Mouse (Mus musculus) neural tube, embryonic 11.5 days (tissue): ENCODE results near the gene Cby3. TPM values are rescaled to one million over a fixed set of nuclear protein-coding genes. Genes with fewer than 3 reads are reported as not detected.
A peak's percentile ranks its signal among the peaks of the same experiment; 100 is the strongest.
"Not testable (repeated sequence)": the region's sequence is repeated elsewhere in the genome, so short reads cannot be mapped to it uniquely, and the experiment has no call there.

Source experiments
- ATAC-seq: fragments of 200-750 bp; cut with Nextera tagmentation; 2 replicates; pipeline ENCODE4 v1.8.0; 2017; ENCODE audit warnings: moderate number of reproducible peaks, mild to moderate bottlenecking, moderate TSS enrichment, moderate library complexity; ENCODE audit not compliant: insufficient read depth, low FRiP score, low TSS enrichment
- DNase-seq: peaks from one replicate; pipeline ENCODE4 v3.0.0-alpha.2; 2015; ENCODE audit warnings: low spot score
- H3K27ac ChIP-seq: fragments of 300-500 bp; sonication (generic); 2 replicates; pipeline ENCODE4 v1.5.1; 2014; ENCODE audit warnings: low read depth, mild to moderate bottlenecking, low read length
- H3K27me3 ChIP-seq: fragments of 300-500 bp; sonication (generic); 2 replicates; pipeline ENCODE4 v1.6.1; 2014; ENCODE audit warnings: mild to moderate bottlenecking, low read length, mixed read lengths; ENCODE audit not compliant: control insufficient read depth, insufficient read depth
- H3K36me3 ChIP-seq: fragments of 300-500 bp; sonication (generic); 2 replicates; pipeline ENCODE4 v1.6.1; 2014; ENCODE audit warnings: mild to moderate bottlenecking, low read length, moderate library complexity, mixed read lengths; ENCODE audit not compliant: control insufficient read depth, insufficient read depth
- H3K4me1 ChIP-seq: fragments of 300-500 bp; sonication (generic); 2 replicates; pipeline ENCODE4 v1.6.1; 2014; ENCODE audit warnings: low read length, mixed read lengths; ENCODE audit not compliant: control insufficient read depth, insufficient read depth
- H3K4me2 ChIP-seq: fragments of 300-500 bp; sonication (generic); 2 replicates; pipeline ENCODE4 v1.6.1; 2014; ENCODE audit warnings: low read depth, mild to moderate bottlenecking, moderate library complexity
- H3K4me3 ChIP-seq: fragments of 300-500 bp; sonication (generic); 2 replicates; pipeline ENCODE4 v1.5.1; 2014; ENCODE audit warnings: low read depth, low read length
- H3K9ac ChIP-seq: fragments of 300-500 bp; sonication (generic); 2 replicates; pipeline ENCODE4 v1.6.1; 2014; ENCODE audit warnings: mild to moderate bottlenecking, low read length
- H3K9me3 ChIP-seq: fragments of 300-500 bp; sonication (generic); 2 replicates; pipeline ENCODE4 v1.6.1; 2016; ENCODE audit warnings: low read length; ENCODE audit not compliant: control insufficient read depth
- WGBS: fragments of 180-500 bp; shearing (Covaris S2); extraction: QIAGEN DNeasy Blood & Tissue Kit; methylation state at CpG from one replicate; pipeline ENCODE4 v1.1.7; 2014; 5-methylcytosine and 5-hydroxymethylcytosine counted together
- polyA plus RNA-seq: library from polyadenylated mRNA; unstranded; fragments of >200 nt; fragmentation: Nextera tagmentation; extraction: Ambion mirVana; gene quantifications from 2 replicates; pipeline ENCODE4 v1.2.1, GENCODE M21; 2014

Gene Cby3
- not detected in 2 replicates for polyA plus RNA-seq

- no peak within 1 kb of the TSS for H3K9ac ChIP-seq
- no peak within 1 kb of the TSS for H3K27ac ChIP-seq
- ATAC-seq (no peak), DNase-seq (no peak)
- no peaks in the 10 kb centered on the region for H3K36me3 ChIP-seq
- no peaks in the 10 kb centered on the region; the same call in 1 of the 2 replicates for H3K27me3 ChIP-seq
- no peaks in the 10 kb centered on the region for H3K4me1 ChIP-seq
- H3K9me3 ChIP-seq: no peaks in the 10 kb centered on the region
- H3K4me2 ChIP-seq: no peak within 1 kb of the TSS
- no peak within 1 kb of the TSS for H3K4me3 ChIP-seq
These were observed at the start of gene Cby3 for GRCm38 (mm10) chr11:50354162-50354561. Gene Cby3 (plus strand): TSS chr11:50354462.

- DNase-seq: no peak
- WGBS: 87% methylated on average over 2 of the region's 2 CpGs
- Histone ChIP-seq H3K4me2 (no peak overlapping the region), H3K4me3 (no peak overlapping the region), H3K27me3 (no peaks in the 10 kb centered on the region), H3K9ac (no peak overlapping the region), H3K9me3 (no peaks in the 10 kb centered on the region), H3K4me1 (no peaks in the 10 kb centered on the region), H3K36me3 (peaks cover 6% of the 10 kb centered on the region), H3K27ac (no peak overlapping the region)
- ATAC-seq: no peak
These were observed 41.5 kb upstream of the Cby3 start for GRCm38 (mm10) chr11:50312803-50313202.

GRCm38 (mm10) chr11:50319343-50319742 is 34.9 kb upstream of the Cby3 start:
- DNase-seq, H3K36me3 ChIP-seq, H3K4me2 ChIP-seq, H3K9me3 ChIP-seq, H3K4me1 ChIP-seq, ATAC-seq, H3K27ac ChIP-seq, H3K9ac ChIP-seq, H3K4me3 ChIP-seq, H3K27me3 ChIP-seq: not testable (repeated sequence)
- WGBS: 91% methylated on average over 4 of the region's 4 CpGs

- no peaks in the 10 kb centered on the region for H3K27me3 ChIP-seq
- no peak for DNase-seq
- H3K4me2 ChIP-seq: no peak overlapping the region
- ATAC-seq: no peak
- H3K36me3 ChIP-seq: peaks cover 2% of the 10 kb centered on the region; the same call in 1 of the 2 replicates
- no peak overlapping the region for H3K9ac ChIP-seq
- WGBS: 95% methylated on average over 6 of the region's 6 CpGs
- H3K27ac ChIP-seq: no peak overlapping the region
- H3K9me3 ChIP-seq: no peaks in the 10 kb centered on the region
- no peak overlapping the region for H3K4me3 ChIP-seq
- peaks cover 7% of the 10 kb centered on the region for H3K4me1 ChIP-seq
These were observed 33.0 kb upstream of the Cby3 start for GRCm38 (mm10) chr11:50321239-50321638.

- H3K4me1 ChIP-seq: peaks cover 7% of the 10 kb centered on the region
- no peak overlapping the region for H3K4me3 ChIP-seq
- H3K4me2 ChIP-seq: no peak overlapping the region
- no peak overlapping the region for H3K27ac ChIP-seq
- ATAC-seq (no peak), DNase-seq (no peak)
- H3K36me3 ChIP-seq: peaks cover 2% of the 10 kb centered on the region; the same call in 1 of the 2 replicates
- no peaks in the 10 kb centered on the region for H3K27me3 ChIP-seq
- no peak overlapping the region for H3K9ac ChIP-seq
- H3K9me3 ChIP-seq: no peaks in the 10 kb centered on the region
These were observed 31.9 kb upstream of the Cby3 start for GRCm38 (mm10) chr11:50322345-50322744.

- H3K4me1 ChIP-seq: peaks cover 7% of the 10 kb centered on the region
- no peaks in the 10 kb centered on the region for H3K9me3 ChIP-seq
- ATAC-seq (no peak), DNase-seq (no peak)
- no peak overlapping the region for H3K27ac ChIP-seq
- peaks cover 1% of the 10 kb centered on the region; the same call in 1 of the 2 replicates for H3K36me3 ChIP-seq
- H3K27me3 ChIP-seq: no peaks in the 10 kb centered on the region
- peak overlapping the region; percentile 97 for H3K9ac ChIP-seq
- H3K4me2 ChIP-seq: peak overlapping the region; percentile 66
- H3K4me3 ChIP-seq: peak overlapping the region; percentile 91
- WGBS: 30% methylated on average over 1 of the region's 1 CpGs
These were observed 30.4 kb upstream of the Cby3 start for GRCm38 (mm10) chr11:50323843-50324242.

- H3K4me3 ChIP-seq: peak overlapping the region; percentile 91
- peak overlapping the region; percentile 97 for H3K9ac ChIP-seq
- ATAC-seq: peak; percentile 78
- no peak for DNase-seq
- no peaks in the 10 kb centered on the region; the same call in 1 of the 2 replicates for H3K36me3 ChIP-seq
- no peaks in the 10 kb centered on the region for H3K27me3 ChIP-seq
- peaks cover 7% of the 10 kb centered on the region for H3K4me1 ChIP-seq
- peak overlapping the region; percentile 87 for H3K27ac ChIP-seq
- H3K4me2 ChIP-seq: peak overlapping the region; percentile 66
- H3K9me3 ChIP-seq: no peaks in the 10 kb centered on the region
- under 1% methylated on average over 34 of the region's 34 CpGs for WGBS
These were observed 29.4 kb upstream of the Cby3 start for GRCm38 (mm10) chr11:50324751-50325471.

GRCm38 (mm10) chr11:50325496-50326301 is 28.6 kb upstream of the Cby3 start, which contains the start of gene Canx:
Gene Canx (minus strand): TSS chr11:50325673.
- no peaks in the 10 kb centered on the region for H3K27me3 ChIP-seq
- H3K4me2 ChIP-seq: peak within 1 kb of the TSS; percentile 66
- ATAC-seq (peak; percentile 98), DNase-seq (peak; percentile 98)
- WGBS: under 1% methylated on average over 63 of the region's 64 CpGs
- H3K4me3 ChIP-seq: peak within 1 kb of the TSS; percentile 91
- H3K4me1 ChIP-seq: peaks cover 7% of the 10 kb centered on the region
- H3K9me3 ChIP-seq: no peaks in the 10 kb centered on the region
- H3K9ac ChIP-seq: peak within 1 kb of the TSS; percentile 97
- H3K27ac ChIP-seq: peak within 1 kb of the TSS; percentile 87
- H3K36me3 ChIP-seq: no peaks in the 10 kb centered on the region
